Mouse (Mus musculus) embryonic fibroblast, embryonic 13.5 days (primary cell): Measurements from ENCODE around the gene Mettl17. TPM values are rescaled to one million over a fixed set of nuclear protein-coding genes. Genes with fewer than 3 reads are reported as not detected.
"Not testable (repeated sequence)": the region's sequence is repeated elsewhere in the genome, so short reads cannot be mapped to it uniquely, and the experiment has no call there.

Source experiments
- H3K27ac ChIP-seq: 2 replicates; pipeline ENCODE4 v1.5.1; 2012; ENCODE audit warnings: low read length, control low read depth, inconsistent platforms; ENCODE audit not compliant: insufficient read depth
- H3K4me1 ChIP-seq: 2 replicates; pipeline ENCODE4 v1.6.1; 2011; ENCODE audit warnings: low read length; ENCODE audit not compliant: control insufficient read depth, insufficient read depth
- H3K4me3 ChIP-seq: 2 replicates; pipeline ENCODE4 v1.5.1; 2011; ENCODE audit warnings: mild to moderate bottlenecking, control low read depth, low read length; ENCODE audit not compliant: insufficient read depth
- CTCF ChIP-seq: IDR thresholded peaks from 2 replicates; pipeline ENCODE4 v1.5.1; 2011; ENCODE audit warnings: mild to moderate bottlenecking, control low read depth, low read length, moderate library complexity, borderline replicate concordance; ENCODE audit not compliant: insufficient read depth
- POLR2A ChIP-seq: IDR thresholded peaks from 2 replicates; pipeline ENCODE4 v1.6.1; 2011; ENCODE audit warnings: low read depth, mild to moderate bottlenecking, control low read depth, low read length, moderate library complexity
- polyA plus RNA-seq: library from polyadenylated mRNA; stranded (reverse); fragments of >200 nt; gene quantifications from 2 replicates; pipeline ENCODE4 v1.2.4, GENCODE M21; 2011; ENCODE audit warnings: low read depth; ENCODE audit not compliant: missing spikeins, insufficient read length

The Mettl17 gene
- polyA plus RNA-seq, 1 experiment: 16.7 TPM

DNA sequence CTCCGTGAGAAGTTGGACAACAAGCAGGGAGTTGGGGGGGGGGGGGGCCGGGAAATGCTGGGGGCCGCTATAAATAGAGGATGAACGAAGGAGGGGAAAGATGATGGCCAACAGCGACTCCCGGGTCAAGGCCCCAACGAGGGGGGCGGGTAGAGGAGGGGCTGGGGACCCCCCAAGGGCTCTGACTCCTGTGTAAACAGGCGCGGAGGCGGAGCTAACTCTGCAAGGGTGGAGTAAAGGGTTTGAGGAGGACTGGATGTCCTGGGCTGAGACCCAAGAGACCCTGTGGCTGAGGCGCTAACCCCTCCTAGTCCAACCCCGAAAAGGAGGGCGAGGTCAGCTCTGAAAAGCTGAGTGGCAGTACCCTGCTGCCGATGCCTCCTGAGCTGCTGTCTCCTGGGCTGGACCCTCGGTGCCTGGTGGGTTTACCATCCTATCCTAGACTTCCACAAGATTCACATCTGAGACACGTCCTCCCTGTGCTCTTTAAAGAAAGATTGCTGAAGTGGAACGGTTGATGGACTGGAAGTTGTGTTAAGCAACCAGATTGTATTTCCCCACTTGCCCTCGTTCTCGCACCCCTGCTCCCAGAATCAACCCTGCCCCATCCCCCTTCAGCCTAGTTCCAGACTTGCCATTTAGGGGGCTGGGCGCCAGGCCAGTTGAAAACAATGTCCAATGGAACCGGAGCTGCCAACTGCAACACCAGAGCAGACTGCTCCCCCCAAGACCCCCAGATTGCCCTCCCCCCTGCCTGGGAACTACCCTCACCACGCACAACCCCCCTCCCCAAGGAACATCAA lies 29.5 kb downstream of the Mettl17 start, which contains the start of gene Ndrg2:
Ndrg2 (minus strand) TSS at position 199 of the 803 bp plus-strand sequence.
- TF ChIP-seq CTCF (no peak), POLR2A (no peak)
- H3K4me3 ChIP-seq: peak within 1 kb of the TSS; percentile 55
- no peak within 1 kb of the TSS for H3K27ac ChIP-seq
- H3K4me1 ChIP-seq: peaks cover 4% of the 10 kb centered on the region; the same call in 1 of the 2 replicates

DNA sequence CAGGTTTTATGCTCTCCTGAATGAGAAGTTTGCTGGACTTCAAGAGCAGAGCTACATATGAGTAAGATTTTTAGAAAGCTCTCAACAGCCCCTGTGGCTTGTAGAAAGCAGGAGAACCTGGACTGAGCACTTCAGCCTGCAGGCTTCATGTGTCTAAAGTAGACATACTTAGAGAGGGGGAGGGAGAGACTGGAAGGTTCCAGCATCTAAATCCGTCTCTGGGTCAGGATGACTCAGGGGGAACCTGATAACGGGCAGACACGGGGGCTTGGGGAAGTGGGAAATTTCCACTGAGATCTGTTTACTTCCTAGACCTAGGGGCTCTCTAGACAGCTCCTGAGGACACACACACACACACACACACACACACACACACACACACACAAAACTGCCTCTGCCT lies 30.4 kb downstream of the Mettl17 start:
- TF ChIP-seq POLR2A (no peak), CTCF (no peak)
- Histone ChIP-seq H3K4me3 (no peak overlapping the region), H3K27ac (no peak overlapping the region), H3K4me1 (peaks cover 4% of the 10 kb centered on the region; the same call in 1 of the 2 replicates)

DNA sequence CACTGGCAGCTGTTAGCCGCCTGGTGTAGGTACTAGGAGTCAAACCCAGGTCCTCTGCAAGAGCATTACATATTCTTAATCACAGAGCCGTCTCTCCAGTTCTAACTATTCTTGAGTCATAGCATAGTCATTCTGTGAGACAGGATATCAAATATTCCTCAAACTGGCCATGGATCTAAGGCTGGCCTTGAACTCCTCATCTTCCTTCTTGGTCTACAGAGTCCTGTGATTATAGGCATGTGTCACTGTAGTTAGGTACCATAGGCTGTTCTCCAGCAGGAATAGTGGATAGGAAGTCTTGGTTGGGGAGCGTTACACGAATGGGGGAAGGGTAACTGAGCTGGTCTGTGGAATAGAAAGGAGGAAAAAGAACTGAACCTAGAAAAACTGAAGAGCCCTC lies 31.9 kb downstream of the Mettl17 start:
- TF ChIP-seq POLR2A: no peak
- TF ChIP-seq CTCF: no peak

GRCm38 (mm10) chr14:51918125-51918524 lies 33.5 kb downstream of the Mettl17 start, which contains the start of gene Tppp2:
TSS of gene Tppp2 (plus strand) at chr14:51918425.
- Histone ChIP-seq H3K27ac (no peak within 1 kb of the TSS), H3K4me3 (no peak within 1 kb of the TSS), H3K4me1 (peaks cover 4% of the 10 kb centered on the region; the same call in 1 of the 2 replicates)
- TF ChIP-seq CTCF (no peak), POLR2A (no peak)

More for the DNA sequence above, 31.9 kb downstream of the Mettl17 start:
- Histone ChIP-seq H3K4me1 (peaks cover 4% of the 10 kb centered on the region; the same call in 1 of the 2 replicates), H3K27ac (no peak overlapping the region), H3K4me3 (no peak overlapping the region)

GRCm38 (mm10) chr14:51918966-51919365 lies 34.3 kb downstream of the Mettl17 start:
- Histone ChIP-seq H3K4me3 (no peak overlapping the region), H3K27ac (no peak overlapping the region), H3K4me1 (peaks cover 4% of the 10 kb centered on the region; the same call in 1 of the 2 replicates)
- TF ChIP-seq CTCF (no peak), POLR2A (no peak)

DNA sequence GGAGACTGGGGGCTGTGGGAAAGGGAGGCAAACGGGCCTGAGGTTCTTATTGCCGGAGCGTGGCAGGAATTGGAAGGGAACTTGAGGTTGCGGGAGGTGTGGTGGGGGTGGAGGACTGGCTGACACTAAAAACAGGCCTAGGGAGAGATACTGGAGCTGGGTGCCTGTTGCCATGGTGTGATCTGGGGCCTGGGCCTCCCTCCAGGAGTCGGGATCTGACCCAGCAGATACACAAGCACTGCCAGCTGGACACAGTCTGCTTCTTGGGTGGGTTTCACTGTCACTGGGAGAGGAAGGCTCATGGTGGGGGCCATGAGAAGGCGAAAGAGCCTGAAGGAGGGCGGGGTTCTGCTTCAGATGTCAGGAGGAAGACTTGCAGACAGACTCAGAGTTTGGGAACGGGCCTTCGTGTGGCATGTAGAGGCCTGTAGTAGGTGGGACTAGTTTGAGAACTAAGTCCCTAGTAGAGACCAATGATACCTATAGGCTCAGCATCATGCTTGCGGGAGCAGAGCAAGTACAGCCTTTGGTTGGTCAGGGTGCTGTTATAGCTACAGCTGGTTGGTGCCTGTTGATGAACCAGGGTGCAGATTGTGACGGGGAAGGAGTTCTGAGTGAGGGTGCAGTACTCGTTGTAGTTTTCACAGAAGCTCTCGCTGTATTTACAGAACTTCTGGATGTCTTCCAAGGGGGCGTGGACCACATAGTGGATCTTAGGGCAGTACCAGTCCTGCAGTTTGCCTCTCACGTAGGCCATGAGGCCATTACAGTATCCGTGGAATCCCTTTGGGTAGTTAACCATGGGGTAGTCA lies 37.3 kb downstream of the Mettl17 start:
- no peak for TF ChIP-seq CTCF
- no peak for TF ChIP-seq POLR2A
- no peak overlapping the region for H3K4me3 ChIP-seq
- H3K4me1 ChIP-seq: no peaks in the 10 kb centered on the region
- no peak overlapping the region for H3K27ac ChIP-seq

- no peak for TF ChIP-seq CTCF
- TF ChIP-seq POLR2A: no peak
- no peak within 1 kb of the TSS for H3K27ac ChIP-seq
- H3K4me3 ChIP-seq: no peak within 1 kb of the TSS
- no peaks in the 10 kb centered on the region for H3K4me1 ChIP-seq
Measured at GRCm38 (mm10) chr14:51922571-51922865, 37.9 kb downstream of the Mettl17 start, which contains the start of gene Rnase13. TSS of gene Rnase13 (minus strand) at chr14:51922773.

GRCm38 (mm10) chr14:51922910-51923309 lies 38.3 kb downstream of the Mettl17 start:
- no peak overlapping the region for H3K4me3 ChIP-seq
- no peaks in the 10 kb centered on the region for H3K4me1 ChIP-seq
- H3K27ac ChIP-seq: no peak overlapping the region
- TF ChIP-seq CTCF (no peak), POLR2A (no peak)

DNA sequence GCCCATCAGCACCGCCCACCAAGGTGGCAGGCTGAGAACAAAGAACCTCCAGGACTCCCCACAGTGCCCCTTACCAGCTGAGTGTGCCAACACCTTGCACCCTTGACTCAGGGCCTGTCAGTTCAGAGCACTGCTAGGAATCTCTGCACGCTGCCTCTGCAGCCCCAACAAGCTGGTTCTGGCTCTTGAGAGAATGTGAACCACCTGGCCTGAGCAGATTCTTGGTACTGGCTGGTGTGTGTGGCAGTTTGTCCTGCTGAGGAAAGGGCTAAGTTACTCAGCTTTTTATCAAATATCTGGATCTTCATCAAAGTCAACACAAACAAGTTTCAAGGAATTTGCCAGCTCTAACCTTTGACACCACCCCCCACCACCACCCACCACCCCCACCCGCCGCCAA lies 38.9 kb downstream of the Mettl17 start:
- TF ChIP-seq CTCF: no peak
- no peak for TF ChIP-seq POLR2A
- Histone ChIP-seq H3K4me3 (no peak overlapping the region), H3K27ac (no peak overlapping the region), H3K4me1 (no peaks in the 10 kb centered on the region)

- not testable (repeated sequence) for H3K4me1 ChIP-seq, H3K27ac ChIP-seq, H3K4me3 ChIP-seq
Measured at GRCm38 (mm10) chr14:51926930-51927329, 42.3 kb downstream of the Mettl17 start.
